Mouse (Mus musculus): ENCODE results near the gene 4933407L21Rik.

GRCm38 (mm10) chr1:85928688-85929065 lies 394 bp downstream of the 4933407L21Rik start:
- no peak for TF ChIP-seq ZC3H11A (IDR thresholded peaks at IDR 0.05; ENCODE audit: borderline replicate concordance, low read depth, low read length)
- no peak for TF ChIP-seq HCFC1 (IDR thresholded peaks at IDR 0.05; ENCODE audit: borderline replicate concordance, insufficient read depth, low read length)
- TF ChIP-seq MAFK (IDR thresholded peaks at IDR 0.05; ENCODE audit: insufficient read depth, low read depth, low read length) = no peak
- no peak for TF ChIP-seq ZNF384 (IDR thresholded peaks at IDR 0.05; ENCODE audit: low read depth, low read length)
- no peak for TF ChIP-seq CHD2 (IDR thresholded peaks at IDR 0.05; ENCODE audit: low read depth, low read length)
